Mouse (Mus musculus) MEL (cell line): ENCODE measurements around the gene Nelfe. TPM values are rescaled to one million over a fixed set of nuclear protein-coding genes. Genes with fewer than 3 reads are reported as not detected.

Experiments used
- DNase-seq: peaks from one replicate; pipeline ENCODE4 v3.0.0; 2011; ENCODE audit warnings: low read depth, low spot score
- H3K27ac ChIP-seq: 2 replicates; pipeline ENCODE4 v1.5.1; 2012; ENCODE audit warnings: low read depth, mild to moderate bottlenecking, control low read depth, low read length, moderate library complexity; ENCODE audit not compliant: control insufficient read depth
- H3K27me3 ChIP-seq, 2 experiments: fragments of 150-350 bp in 1 of 2; sonication (generic) in 1 of 2; 2 replicates each; pipeline ENCODE4 v1.6.1; 2012; ENCODE audit warnings: low read length in 2 of 2, mild to moderate bottlenecking in 2 of 2, improper control_type of control experiment in 1 of 2, moderate library complexity in 1 of 2; ENCODE audit not compliant: insufficient read depth in 2 of 2, control insufficient read depth in 1 of 2
- H3K36me3 ChIP-seq, 2 experiments: 2 replicates each; pipeline ENCODE4 v1.6.1; 2012 to 2014; ENCODE audit warnings: low read length in 2 of 2, improper control_type of control experiment in 1 of 2, inconsistent platforms in 1 of 2, mild to moderate bottlenecking in 1 of 2; ENCODE audit not compliant: insufficient read depth in 2 of 2, control insufficient read depth in 1 of 2
- H3K4me1 ChIP-seq, 2 experiments: fragments of 150-350 bp in 1 of 2; sonication (generic) in 1 of 2; 2 replicates each; pipeline ENCODE4 v1.6.1; 2012; ENCODE audit warnings: low read length in 2 of 2, improper control_type of control experiment in 1 of 2, mild to moderate bottlenecking in 1 of 2; ENCODE audit not compliant: insufficient read depth in 2 of 2, control insufficient read depth in 1 of 2
- H3K4me3 ChIP-seq, 2 experiments: fragments of 150-350 bp in 1 of 2; sonication (generic) in 1 of 2; 2 replicates each; pipeline ENCODE4 v1.5.1; 2012; ENCODE audit warnings: low read depth in 2 of 2, low read length in 2 of 2, mild to moderate bottlenecking in 2 of 2, moderate library complexity in 2 of 2, control low read depth in 1 of 2, improper control_type of control experiment in 1 of 2; ENCODE audit not compliant: control insufficient read depth in 1 of 2, insufficient read depth in 1 of 2
- H3K79me2 ChIP-seq: 2 replicates; pipeline ENCODE4 v1.6.1; 2012; ENCODE audit warnings: mild to moderate bottlenecking, low read length, moderate library complexity; ENCODE audit not compliant: control insufficient read depth, poor library complexity, insufficient read depth
- H3K9ac ChIP-seq: 2 replicates; pipeline ENCODE4 v1.6.1; 2012; ENCODE audit warnings: low read depth, mild to moderate bottlenecking, control low read depth, low read length, moderate library complexity; ENCODE audit not compliant: control insufficient read depth, poor library complexity, severe bottlenecking
- H3K9me3 ChIP-seq: fragments of 150-350 bp; sonication (generic); replicated peaks from 2 replicates; pipeline ENCODE4 v1.6.1; 2012; ENCODE audit warnings: mild to moderate bottlenecking, low read length, improper control_type of control experiment, moderate library complexity; ENCODE audit not compliant: insufficient read depth
- BHLHE40 ChIP-seq: IDR thresholded peaks from 2 replicates; pipeline ENCODE4 v1.6.1; 2012; ENCODE audit warnings: low read depth, mild to moderate bottlenecking, inconsistent platforms, low read length, improper control_type of control experiment, borderline replicate concordance
- CHD1 ChIP-seq: IDR thresholded peaks from 2 replicates; pipeline ENCODE4 v1.6.1; 2012; ENCODE audit warnings: low read depth, mild to moderate bottlenecking, inconsistent platforms, low read length, improper control_type of control experiment
- CHD2 ChIP-seq: IDR thresholded peaks from 2 replicates; pipeline ENCODE4 v1.6.1; 2011; ENCODE audit warnings: low read length, improper control_type of control experiment
- CTCF ChIP-seq, 3 experiments: IDR thresholded peaks in 2 of 3; conservative IDR thresholded peaks in 1 of 3; 2 replicates each; pipeline ENCODE4 v1.5.1; 2011 to 2012; ENCODE audit warnings: low read length in 3 of 3, low read depth in 2 of 3, mild to moderate bottlenecking in 2 of 3, improper control_type of control experiment in 1 of 3, inconsistent platforms in 1 of 3, mixed read lengths in 1 of 3, moderate library complexity in 1 of 3; ENCODE audit not compliant: control insufficient read depth in 1 of 3, insufficient read depth in 1 of 3, poor library complexity in 1 of 3, severe bottlenecking in 1 of 3
- ELF1 ChIP-seq: IDR thresholded peaks from 2 replicates; pipeline ENCODE4 v1.6.1; 2014; ENCODE audit warnings: low read depth, mild to moderate bottlenecking, inconsistent platforms, low read length, improper control_type of control experiment, moderate library complexity
- EP300 ChIP-seq, 2 experiments: IDR thresholded peaks; 2 replicates each; pipeline ENCODE4 v1.6.1; 2011; ENCODE audit warnings: improper control_type of control experiment in 2 of 2, low read length in 2 of 2, low read depth in 1 of 2, mild to moderate bottlenecking in 1 of 2
- ETS1 ChIP-seq: IDR thresholded peaks from 2 replicates; pipeline ENCODE4 v1.6.1; 2012; ENCODE audit warnings: low read depth, mild to moderate bottlenecking, inconsistent platforms, low read length, improper control_type of control experiment, moderate library complexity
- GABPA ChIP-seq: IDR thresholded peaks from 2 replicates; pipeline ENCODE4 v1.6.1; 2012; ENCODE audit warnings: low read depth, mild to moderate bottlenecking, inconsistent platforms, low read length, improper control_type of control experiment, moderate library complexity
- HCFC1 ChIP-seq: IDR thresholded peaks from 2 replicates; pipeline ENCODE4 v1.6.1; 2012; ENCODE audit warnings: low read depth, mild to moderate bottlenecking, inconsistent platforms, low read length, improper control_type of control experiment, moderate library complexity
- KAT2A ChIP-seq: conservative IDR thresholded peaks from 2 replicates; pipeline ENCODE4 v1.6.1; 2012; ENCODE audit warnings: low read depth, low read length, improper control_type of control experiment, inconsistent platforms
- MAFK ChIP-seq: IDR thresholded peaks from 2 replicates; pipeline ENCODE4 v1.6.1; 2011; ENCODE audit warnings: low read depth, mild to moderate bottlenecking, low read length, improper control_type of control experiment, borderline replicate concordance
- MAX ChIP-seq: IDR thresholded peaks from 2 replicates; pipeline ENCODE4 v1.6.1; 2011; ENCODE audit warnings: low read length, improper control_type of control experiment
- MAZ ChIP-seq: IDR thresholded peaks from 2 replicates; pipeline ENCODE4 v1.6.1; 2012; ENCODE audit warnings: low read depth, mild to moderate bottlenecking, inconsistent platforms, low read length, improper control_type of control experiment
- MEF2A ChIP-seq: IDR thresholded peaks from 2 replicates; pipeline ENCODE4 v1.6.1; 2014; ENCODE audit warnings: low read depth, mild to moderate bottlenecking, inconsistent platforms, low read length, improper control_type of control experiment; ENCODE audit not compliant: poor library complexity, insufficient replicate concordance, severe bottlenecking; ENCODE audit errors: extremely low read depth
- MXI1 ChIP-seq: IDR thresholded peaks from 2 replicates; pipeline ENCODE4 v1.6.1; 2011; ENCODE audit warnings: mild to moderate bottlenecking, low read depth, low read length, improper control_type of control experiment
- MYB ChIP-seq: IDR thresholded peaks from 2 replicates; pipeline ENCODE4 v1.6.1; 2011; ENCODE audit warnings: mild to moderate bottlenecking, low read depth, low read length, improper control_type of control experiment
- MYC ChIP-seq: IDR thresholded peaks from 2 replicates; pipeline ENCODE4 v1.6.1; 2011; ENCODE audit warnings: low read depth, mild to moderate bottlenecking, low read length, improper control_type of control experiment, moderate library complexity
- NELFE ChIP-seq: IDR thresholded peaks from 2 replicates; pipeline ENCODE4 v1.6.1; 2011; ENCODE audit warnings: low read depth, low read length, improper control_type of control experiment
- POLR2A ChIP-seq, 2 experiments: IDR thresholded peaks; 2 replicates each; pipeline ENCODE4 v1.6.1; 2011 to 2012; ENCODE audit warnings: low read length in 2 of 2, mild to moderate bottlenecking in 2 of 2, control low read depth in 1 of 2, improper control_type of control experiment in 1 of 2, low read depth in 1 of 2, moderate library complexity in 1 of 2; ENCODE audit not compliant: control insufficient read depth in 1 of 2, insufficient read depth in 1 of 2, poor library complexity in 1 of 2
- POLR2AphosphoS5 ChIP-seq: IDR thresholded peaks from 2 replicates; pipeline ENCODE4 v1.6.1; 2012; ENCODE audit warnings: low read depth, borderline replicate concordance, mild to moderate bottlenecking, inconsistent platforms, low read length, moderate library complexity, mixed read lengths
- RAD21 ChIP-seq: IDR thresholded peaks from 2 replicates; pipeline ENCODE4 v1.6.1; 2011; ENCODE audit warnings: mild to moderate bottlenecking, low read depth, low read length, improper control_type of control experiment
- RCOR1 ChIP-seq: IDR thresholded peaks from 2 replicates; pipeline ENCODE4 v1.6.1; 2012; ENCODE audit warnings: low read depth, mild to moderate bottlenecking, inconsistent platforms, low read length, improper control_type of control experiment
- SIN3A ChIP-seq: IDR thresholded peaks from 2 replicates; pipeline ENCODE4 v1.6.1; 2012; ENCODE audit warnings: low read length, improper control_type of control experiment, inconsistent platforms
- SMC3 ChIP-seq: IDR thresholded peaks from 2 replicates; pipeline ENCODE4 v1.6.1; 2011; ENCODE audit warnings: low read depth, low read length, improper control_type of control experiment
- TAL1 ChIP-seq: IDR thresholded peaks from 2 replicates; pipeline ENCODE4 v1.6.1; 2012; ENCODE audit warnings: mild to moderate bottlenecking, inconsistent platforms, low read length, moderate library complexity, mixed read lengths
- TBP ChIP-seq: IDR thresholded peaks from 2 replicates; pipeline ENCODE4 v1.8.0; 2011; ENCODE audit warnings: low read depth, low read length, improper control_type of control experiment
- TCF12 ChIP-seq: IDR thresholded peaks from 2 replicates; pipeline ENCODE4 v1.6.1; 2014; ENCODE audit warnings: low read depth, mild to moderate bottlenecking, inconsistent platforms, low read length, improper control_type of control experiment, moderate library complexity
- USF1 ChIP-seq: IDR thresholded peaks from 2 replicates; pipeline ENCODE4 v1.6.1; 2014; ENCODE audit warnings: low read depth, mild to moderate bottlenecking, inconsistent platforms, low read length, improper control_type of control experiment, moderate library complexity
- ZC3H11A ChIP-seq: IDR thresholded peaks from 2 replicates; pipeline ENCODE4 v1.6.1; 2012; ENCODE audit warnings: low read depth, mild to moderate bottlenecking, inconsistent platforms, low read length, improper control_type of control experiment
- ZMIZ1 ChIP-seq: IDR thresholded peaks from 2 replicates; pipeline ENCODE4 v1.6.1; 2012; ENCODE audit warnings: low read depth, mild to moderate bottlenecking, inconsistent platforms, low read length, improper control_type of control experiment, moderate library complexity
- ZNF384 ChIP-seq: IDR thresholded peaks from 2 replicates; pipeline ENCODE4 v1.6.1; 2012; ENCODE audit warnings: low read depth, mild to moderate bottlenecking, inconsistent platforms, low read length, improper control_type of control experiment
- polyA plus RNA-seq, 2 experiments: library from polyadenylated mRNA; stranded (reverse) in 1 of 2; unstranded in 1 of 2; fragments of >175 nt in 1 of 2; fragments of >200 nt in 1 of 2; gene quantifications; 2 replicates each; pipeline versions ENCODE4 v1.2.1 to v1.2.4; 2012; ENCODE audit warnings: low replicate concordance in 2 of 2, low read depth in 1 of 2; ENCODE audit not compliant: insufficient read length in 2 of 2, insufficient read depth in 1 of 2, missing spikeins in 1 of 2
- total RNA-seq: library from RNA; depleted of rRNA; stranded (reverse); fragments of 300-350 nt; gene quantifications from 2 replicates; pipeline ENCODE4 v1.2.3, GENCODE M21; 2012

Gene Nelfe
- total and polyA plus RNA-seq, 3 experiments, result 67.6 to 192 TPM; not detected in 1

- H3K27ac ChIP-seq, result peak overlapping the region; percentile 51
- DNase-seq, result no peak
- no peak for TF ChIP-seq CHD2
- H3K4me1 ChIP-seq, result peaks cover 0 to 8% of the 10 kb centered on the region in 2 experiments; a peak in 2 of 4 replicates
- H3K4me3 ChIP-seq, result peak overlapping the region; percentile 91 to 96
- no peaks in the 10 kb centered on the region; a peak in 2 of 4 replicates for H3K36me3 ChIP-seq
- no peaks in the 10 kb centered on the region for H3K9me3 ChIP-seq
- H3K27me3 ChIP-seq, result no peaks in the 10 kb centered on the region
- peak overlapping the region; percentile 82 for H3K9ac ChIP-seq
- peaks cover 7% of the 10 kb centered on the region for H3K79me2 ChIP-seq
Measured at GRCm38 (mm10) chr17:34836155-34836855, 13.9 kb upstream of the Nelfe start.

DNA sequence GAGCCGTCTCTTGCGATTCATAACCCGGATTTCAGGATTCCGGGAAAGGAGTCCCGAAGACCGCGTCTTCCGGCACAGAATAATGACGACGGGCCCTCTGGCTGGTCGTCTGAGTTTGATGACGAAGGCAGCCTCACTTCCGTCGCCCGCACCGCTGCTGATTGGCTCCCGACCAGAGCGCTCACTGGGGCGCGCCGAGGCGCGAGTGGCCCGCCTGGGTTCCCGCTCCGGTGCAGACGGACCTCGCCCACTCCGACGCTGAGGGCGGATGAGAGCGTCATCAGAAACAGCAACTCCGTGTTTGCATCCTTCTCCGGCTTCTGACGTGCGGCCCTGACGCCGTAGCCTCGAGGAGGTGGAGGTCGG, 13.4 kb upstream of the Nelfe start, which contains the start of the genes Stk19 and Dxo:
Gene Stk19, minus strand, starts transcription at position 90 of the 366 bp plus-strand sequence.
Gene Dxo, plus strand, starts transcription at position 164 of the 366 bp plus-strand sequence.
- peak within 1 kb of the TSS; percentile 87 for H3K9ac ChIP-seq
- DNase-seq, result peak; percentile 97
- peaks cover 0 to 8% of the 10 kb centered on the region in 2 experiments; a peak in 2 of 4 replicates for H3K4me1 ChIP-seq
- peaks cover 7% of the 10 kb centered on the region for H3K79me2 ChIP-seq
- peak within 1 kb of the TSS; percentile 91 to 96 for H3K4me3 ChIP-seq
- H3K27ac ChIP-seq, result peak within 1 kb of the TSS; percentile 51
- no peaks in the 10 kb centered on the region for H3K27me3 ChIP-seq
- no peaks in the 10 kb centered on the region; a peak in 2 of 4 replicates for H3K36me3 ChIP-seq
- no peaks in the 10 kb centered on the region for H3K9me3 ChIP-seq
- no peak for TF ChIP-seq MEF2A
- TF ChIP-seq KAT2A, result peak; percentile 83; the same call in 1 of the 2 replicates
- no peak for TF ChIP-seq BHLHE40
- TF ChIP-seq SMC3, result no peak
- peak; percentile 99 for TF ChIP-seq ELF1
- TF ChIP-seq TCF12, result peak; percentile 47
- TF ChIP-seq CTCF (IDR thresholded peaks at IDR 0.05 in 2 of 3, conservative IDR thresholded peaks at IDR 0.05 in 1 of 3; ENCODE audit: control insufficient read depth in 1 of 3, insufficient read depth in 1 of 3, low read depth in 2 of 3, low read length in 3 of 3, poor library complexity in 1 of 3, severe bottlenecking in 1 of 3), result no peak
- peak; percentile 45 for TF ChIP-seq ETS1
- TF ChIP-seq SIN3A, result peak; percentile 100
- TF ChIP-seq RCOR1, result no peak
- TF ChIP-seq POLR2A (IDR thresholded peaks at IDR 0.05; ENCODE audit: control insufficient read depth in 1 of 2, insufficient read depth in 1 of 2, low read depth in 1 of 2, low read length in 2 of 2, poor library complexity in 1 of 2), result peak; percentile 87
- no peak for TF ChIP-seq EP300 (IDR thresholded peaks at IDR 0.05; ENCODE audit: low read depth in 1 of 2, low read length in 2 of 2)
- TF ChIP-seq MAX, result peak; percentile 54; the same call in 1 of the 2 replicates
- TF ChIP-seq ZC3H11A, result peak; percentile 34; the same call in 1 of the 2 replicates
- peak; percentile 48; the same call in 1 of the 2 replicates for TF ChIP-seq TBP
- TF ChIP-seq MAZ, result peak; percentile 90
- peak; percentile 74 for TF ChIP-seq NELFE
- TF ChIP-seq ZMIZ1, result peak; percentile 79
- no peak for TF ChIP-seq CHD2
- TF ChIP-seq MAFK, result no peak
- TF ChIP-seq MYC, result peak; percentile 57; the same call in 1 of the 2 replicates
- no peak for TF ChIP-seq MYB
- peak; percentile 90 for TF ChIP-seq MXI1
- TF ChIP-seq POLR2AphosphoS5, result no peak
- TF ChIP-seq RAD21, result no peak
- peak; percentile 97 for TF ChIP-seq HCFC1
- no peak for TF ChIP-seq ZNF384
- TF ChIP-seq TAL1, result no peak
- 0 out of 2 replicates have a peak, but pooled peaks have one; percentile 46 for TF ChIP-seq GABPA
- 0 out of 2 replicates have a peak, but pooled peaks have one; percentile 9 for TF ChIP-seq USF1
- TF ChIP-seq CHD1, result no peak
